Mouse (Mus musculus): ENCODE results near the gene Vmn1r51. TPM values are rescaled to one million over a fixed set of nuclear protein-coding genes. Genes with fewer than 3 reads are reported as not detected.

The Vmn1r51 gene
- polyA plus RNA-seq (2015; fragmentation: Nextera tagmentation; extraction: Ambion mirVana), result 0.05 TPM in 1 of 2 replicates, not detected in the other

GRCm38 (mm10) chr6:90122296-90122695 is at the start of gene Vmn1r51:
TSS of gene Vmn1r51 (plus strand) at chr6:90122596.

GRCm38 (mm10) chr6:90078406-90078805 is 44.0 kb upstream of the Vmn1r51 start, which contains the start of gene Vmn1r49:
TSS of gene Vmn1r49 (minus strand) at chr6:90078506.

DNA sequence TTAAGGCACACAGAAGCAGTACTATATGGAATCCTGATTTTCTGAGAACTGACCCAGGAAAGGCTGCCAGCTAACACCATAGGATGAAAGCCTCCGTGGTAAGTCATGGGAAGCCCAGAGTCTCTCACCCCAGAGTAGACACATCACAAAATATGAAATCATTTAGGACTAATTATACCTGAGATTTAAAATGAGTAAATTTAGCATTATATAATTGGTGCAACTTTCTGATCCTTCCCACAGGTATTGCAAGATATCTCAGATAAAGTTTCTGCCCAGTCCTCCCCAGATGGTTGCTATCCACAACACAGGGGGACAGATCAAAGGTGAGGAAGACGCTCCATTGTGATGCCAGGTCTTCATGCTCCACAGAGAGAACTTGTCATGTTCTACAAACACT is 21.3 kb upstream of the Vmn1r51 start, which contains the start of gene Vmn1r50:
Gene Vmn1r50 (plus strand): TSS at position 301 of the 400 bp plus-strand sequence.

GRCm38 (mm10) chr6:90174508-90174907 is 52.1 kb downstream of the Vmn1r51 start, which contains the start of gene Vmn1r52:
TSS of gene Vmn1r52 (plus strand) at chr6:90174808.

Other genes with a start within 250 kb of the Vmn1r51 start
- gene Vmn1r42, start 246.2 kb upstream of the Vmn1r51 start, polyA plus RNA-seq (2015; fragmentation: Nextera tagmentation; extraction: Ambion mirVana), result not detected in 2 replicates
- gene Vmn1r43, start 246.2 kb upstream of the Vmn1r51 start, polyA plus RNA-seq (2015; fragmentation: Nextera tagmentation; extraction: Ambion mirVana), result not detected in 2 replicates
- gene Vmn1r44, start 238.9 kb upstream of the Vmn1r51 start, polyA plus RNA-seq (2015; fragmentation: Nextera tagmentation; extraction: Ambion mirVana), result not detected in 2 replicates
- gene Vmn1r45, start 182.0 kb upstream of the Vmn1r51 start, polyA plus RNA-seq (2015; fragmentation: Nextera tagmentation; extraction: Ambion mirVana), result not detected in 2 replicates
- not detected in 2 replicates for gene Vmn1r46, start 153.3 kb upstream of the Vmn1r51 start, polyA plus RNA-seq (2015; fragmentation: Nextera tagmentation; extraction: Ambion mirVana)
- not detected in 2 replicates for gene Vmn1r47, start 106.4 kb upstream of the Vmn1r51 start, polyA plus RNA-seq (2015; fragmentation: Nextera tagmentation; extraction: Ambion mirVana)
- not detected in 2 replicates for gene Vmn1r48, start 85.8 kb upstream of the Vmn1r51 start, polyA plus RNA-seq (2015; fragmentation: Nextera tagmentation; extraction: Ambion mirVana)
- gene Vmn1r49, start 44.1 kb upstream of the Vmn1r51 start, polyA plus RNA-seq (2015; fragmentation: Nextera tagmentation; extraction: Ambion mirVana), result not detected in 2 replicates
- not detected in 2 replicates for gene Vmn1r50, start 21.2 kb upstream of the Vmn1r51 start, polyA plus RNA-seq (2015; fragmentation: Nextera tagmentation; extraction: Ambion mirVana)
- gene Vmn1r52, start 52.2 kb downstream of the Vmn1r51 start, polyA plus RNA-seq (2015; fragmentation: Nextera tagmentation; extraction: Ambion mirVana), result not detected in 2 replicates
- not detected in 2 replicates for gene V1ra8, start 80.2 kb downstream of the Vmn1r51 start, polyA plus RNA-seq (2015; fragmentation: Nextera tagmentation; extraction: Ambion mirVana)
- not detected in 2 replicates for gene Vmn1r53, start 101.8 kb downstream of the Vmn1r51 start, polyA plus RNA-seq (2015; fragmentation: Nextera tagmentation; extraction: Ambion mirVana)
- gene Vmn1r54, start 123.7 kb downstream of the Vmn1r51 start, polyA plus RNA-seq (2015; fragmentation: Nextera tagmentation; extraction: Ambion mirVana), result not detected in 2 replicates
- not detected in 2 replicates for gene BC048671, start 178.6 kb downstream of the Vmn1r51 start, polyA plus RNA-seq (2015; fragmentation: Nextera tagmentation; extraction: Ambion mirVana)
- gene Chst13, start 202.6 kb downstream of the Vmn1r51 start, polyA plus RNA-seq (2015; fragmentation: Nextera tagmentation; extraction: Ambion mirVana), result 0.07 TPM in 1 of 2 replicates, not detected in the other
- gene Uroc1, start 210.7 kb downstream of the Vmn1r51 start, polyA plus RNA-seq (2015; fragmentation: Nextera tagmentation; extraction: Ambion mirVana), result 0.15 and 0.33 TPM in 2 replicates
- 4.3 and 4.8 TPM in 2 replicates for gene Zxdc, start 246.9 kb downstream of the Vmn1r51 start, polyA plus RNA-seq (2015; fragmentation: Nextera tagmentation; extraction: Ambion mirVana)